Mouse (Mus musculus): ENCODE data around the gene B230219D22Rik. TPM values are rescaled to one million over a fixed set of nuclear protein-coding genes. Genes with fewer than 3 reads are reported as not detected.
"Not testable (repeated sequence)": the region's sequence is repeated elsewhere in the genome, so short reads cannot be mapped to it uniquely, and the experiment has no call there.

B230219D22Rik gene
- polyA plus RNA-seq, 1 experiment: 63.4 TPM

GRCm38 (mm10) chr13:55683581-55683980 is 9.3 kb upstream of the B230219D22Rik start:
- no peaks in the 10 kb centered on the region; the same call in 1 of the 2 replicates for H3K4me1 ChIP-seq (ENCODE audit: control insufficient read depth, insufficient read depth, low read length)
- TF ChIP-seq CTCF (IDR thresholded peaks at IDR 0.05; ENCODE audit: borderline replicate concordance, insufficient read depth, low read depth, low read length): no peak
- TF ChIP-seq POLR2A (IDR thresholded peaks at IDR 0.05; ENCODE audit: borderline replicate concordance, insufficient read depth, low read length): no peak
- DNase-seq: no peak
- 93% methylated on average over 3 of the region's 3 CpGs for WGBS
- no peak overlapping the region for H3K4me3 ChIP-seq (replicated peaks; ENCODE audit: insufficient read depth, low read depth, low read length)
- no peak overlapping the region for H3K27ac ChIP-seq (ENCODE audit: insufficient read depth, low read length)
- no peaks in the 10 kb centered on the region for H3K27me3 ChIP-seq (ENCODE audit: control insufficient read depth, insufficient read depth, low read length)

DNA sequence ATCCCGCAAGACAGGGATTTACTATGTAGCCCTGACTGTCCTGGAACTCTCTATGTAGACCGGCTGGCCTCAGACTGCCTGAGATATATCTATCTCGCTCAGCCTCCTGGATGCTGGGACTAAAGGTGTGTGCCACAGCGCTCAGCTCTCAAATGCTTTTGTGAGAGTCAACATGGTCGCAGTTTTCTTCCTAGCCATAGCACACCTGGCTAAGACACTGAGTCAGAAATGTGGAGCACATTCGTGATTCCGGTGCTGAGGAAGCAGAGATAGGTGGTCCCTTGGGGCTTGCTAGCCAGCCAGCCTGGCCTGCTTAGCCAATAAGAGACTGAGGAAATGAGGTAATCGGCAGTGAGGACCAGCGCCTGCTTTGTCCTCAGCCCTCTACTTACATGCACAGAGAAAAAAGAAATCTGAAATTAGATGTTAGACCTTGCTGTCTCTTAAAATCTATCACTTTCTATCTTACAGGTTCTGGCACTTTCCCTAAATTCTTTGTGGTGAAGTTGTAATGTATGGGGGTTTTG is 6.8 kb upstream of the B230219D22Rik start:
- H3K27ac ChIP-seq (ENCODE audit: insufficient read depth, low read length): no peak overlapping the region

GRCm38 (mm10) chr13:55687927-55688602 is 4.9 kb upstream of the B230219D22Rik start:
- Histone ChIP-seq H3K4me3 (replicated peaks; ENCODE audit: insufficient read depth, low read depth, low read length) (no peak overlapping the region), H3K4me1 (ENCODE audit: control insufficient read depth, insufficient read depth, low read length) (no peaks in the 10 kb centered on the region; the same call in 1 of the 2 replicates), H3K27ac (ENCODE audit: insufficient read depth, low read length) (no peak overlapping the region), H3K27me3 (ENCODE audit: control insufficient read depth, insufficient read depth, low read length) (no peaks in the 10 kb centered on the region)
- TF ChIP-seq POLR2A (IDR thresholded peaks at IDR 0.05; ENCODE audit: borderline replicate concordance, insufficient read depth, low read length): no peak
- TF ChIP-seq CTCF (IDR thresholded peaks at IDR 0.05; ENCODE audit: borderline replicate concordance, insufficient read depth, low read depth, low read length): no peak
- WGBS: 28% methylated on average over 4 of the region's 4 CpGs
- DNase-seq: no peak

More for the DNA sequence above, 6.8 kb upstream of the B230219D22Rik start:
- TF ChIP-seq POLR2A (IDR thresholded peaks at IDR 0.05; ENCODE audit: borderline replicate concordance, insufficient read depth, low read length) (no peak), CTCF (IDR thresholded peaks at IDR 0.05; ENCODE audit: borderline replicate concordance, insufficient read depth, low read depth, low read length) (no peak)
- DNase-seq: no peak
- WGBS: 73% methylated on average over 9 of the region's 9 CpGs
- Histone ChIP-seq H3K27me3 (ENCODE audit: control insufficient read depth, insufficient read depth, low read length) (no peaks in the 10 kb centered on the region), H3K4me1 (ENCODE audit: control insufficient read depth, insufficient read depth, low read length) (no peaks in the 10 kb centered on the region; the same call in 1 of the 2 replicates), H3K4me3 (replicated peaks; ENCODE audit: insufficient read depth, low read depth, low read length) (no peak overlapping the region)

DNA sequence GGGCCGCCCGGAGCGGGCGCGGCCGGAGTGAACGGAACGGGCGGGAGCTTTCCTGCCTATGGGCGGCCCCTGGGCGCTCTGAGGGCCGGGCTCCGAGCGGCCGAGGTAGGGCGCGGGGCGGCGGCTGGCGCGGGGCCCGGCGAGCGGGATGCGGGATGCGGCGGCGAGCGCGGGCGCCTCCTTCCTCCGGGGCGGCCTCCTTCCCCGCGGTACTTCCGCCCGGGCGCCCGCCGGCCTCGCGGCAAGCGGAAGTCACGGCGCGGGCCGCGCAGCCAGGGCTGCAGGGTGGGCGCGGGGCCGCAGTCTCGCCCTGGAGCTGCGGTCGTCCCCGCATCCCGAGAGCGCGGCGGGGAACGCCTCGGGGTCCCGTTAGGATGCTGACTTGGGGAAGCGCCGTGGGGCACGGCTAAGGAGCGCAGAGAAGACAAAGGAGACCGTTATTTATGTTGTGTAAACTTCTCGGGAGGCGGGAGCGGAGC is 358 bp downstream of the B230219D22Rik start:
- Histone ChIP-seq H3K27ac (ENCODE audit: insufficient read depth, low read length) (peak overlapping the region; percentile 60), H3K27me3 (ENCODE audit: control insufficient read depth, insufficient read depth, low read length) (no peaks in the 10 kb centered on the region), H3K4me1 (ENCODE audit: control insufficient read depth, insufficient read depth, low read length) (peaks cover 5% of the 10 kb centered on the region; the same call in 1 of the 2 replicates), H3K4me3 (replicated peaks; ENCODE audit: insufficient read depth, low read depth, low read length) (peak overlapping the region; percentile 68)
- TF ChIP-seq POLR2A (IDR thresholded peaks at IDR 0.05; ENCODE audit: borderline replicate concordance, insufficient read depth, low read length) (no peak), CTCF (IDR thresholded peaks at IDR 0.05; ENCODE audit: borderline replicate concordance, insufficient read depth, low read depth, low read length) (no peak)
- WGBS: under 1% methylated on average over 64 of the region's 70 CpGs
- no peak for DNase-seq

GRCm38 (mm10) chr13:55694110-55694509 is 1.2 kb downstream of the B230219D22Rik start:
- WGBS: 3% methylated on average over 8 of the region's 8 CpGs
- H3K4me1 ChIP-seq (ENCODE audit: control insufficient read depth, insufficient read depth, low read length): peaks cover 5% of the 10 kb centered on the region; the same call in 1 of the 2 replicates
- H3K27ac ChIP-seq (ENCODE audit: insufficient read depth, low read length): no peak overlapping the region
- no peak for DNase-seq
- peak overlapping the region; percentile 68 for H3K4me3 ChIP-seq (replicated peaks; ENCODE audit: insufficient read depth, low read depth, low read length)
- H3K27me3 ChIP-seq (ENCODE audit: control insufficient read depth, insufficient read depth, low read length): no peaks in the 10 kb centered on the region
- TF ChIP-seq POLR2A (IDR thresholded peaks at IDR 0.05; ENCODE audit: borderline replicate concordance, insufficient read depth, low read length) (no peak), CTCF (IDR thresholded peaks at IDR 0.05; ENCODE audit: borderline replicate concordance, insufficient read depth, low read depth, low read length) (no peak)

GRCm38 (mm10) chr13:55695989-55696388 is 3.1 kb downstream of the B230219D22Rik start:
- H3K4me3 ChIP-seq (replicated peaks; ENCODE audit: insufficient read depth, low read depth, low read length); DNase-seq; H3K27me3 ChIP-seq (ENCODE audit: control insufficient read depth, insufficient read depth, low read length); H3K27ac ChIP-seq (ENCODE audit: insufficient read depth, low read length); H3K4me1 ChIP-seq (ENCODE audit: control insufficient read depth, insufficient read depth, low read length): not testable (repeated sequence)
- 89% methylated on average over 1 of the region's 3 CpGs for WGBS

GRCm38 (mm10) chr13:55704301-55704700 is 11.4 kb downstream of the B230219D22Rik start:
- no peak for TF ChIP-seq POLR2A (IDR thresholded peaks at IDR 0.05; ENCODE audit: borderline replicate concordance, insufficient read depth, low read length)
- no peak for TF ChIP-seq CTCF (IDR thresholded peaks at IDR 0.05; ENCODE audit: borderline replicate concordance, insufficient read depth, low read depth, low read length)
- Histone ChIP-seq H3K27me3 (ENCODE audit: control insufficient read depth, insufficient read depth, low read length) (no peaks in the 10 kb centered on the region), H3K4me1 (ENCODE audit: control insufficient read depth, insufficient read depth, low read length) (no peaks in the 10 kb centered on the region), H3K27ac (ENCODE audit: insufficient read depth, low read length) (no peak overlapping the region), H3K4me3 (replicated peaks; ENCODE audit: insufficient read depth, low read depth, low read length) (no peak overlapping the region)
- WGBS: 79% methylated on average over 4 of the region's 4 CpGs
- no peak for DNase-seq

DNA sequence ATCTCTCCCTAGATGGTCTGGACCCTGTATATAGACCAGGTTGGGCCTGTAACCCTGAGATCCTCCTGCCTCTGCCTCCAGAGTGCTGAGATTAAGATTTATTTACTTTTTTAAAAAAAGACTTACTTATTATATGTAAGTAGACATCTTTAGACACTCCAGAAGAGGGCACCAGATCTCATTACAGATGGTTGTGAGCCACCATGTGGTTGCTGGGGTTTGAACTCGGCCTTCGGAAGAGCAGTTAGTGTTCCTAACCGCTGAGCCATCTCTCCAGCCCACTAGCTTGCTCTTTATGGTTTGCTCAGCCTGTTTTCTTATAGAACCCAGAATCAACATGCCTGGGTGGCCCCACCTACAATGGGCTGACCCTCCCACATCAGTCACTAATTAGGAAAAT is 19.9 kb downstream of the B230219D22Rik start:
- TF ChIP-seq CTCF (IDR thresholded peaks at IDR 0.05; ENCODE audit: borderline replicate concordance, insufficient read depth, low read depth, low read length) (no peak), POLR2A (IDR thresholded peaks at IDR 0.05; ENCODE audit: borderline replicate concordance, insufficient read depth, low read length) (no peak)
- Histone ChIP-seq H3K4me3 (replicated peaks; ENCODE audit: insufficient read depth, low read depth, low read length) (no peak overlapping the region), H3K4me1 (ENCODE audit: control insufficient read depth, insufficient read depth, low read length) (peaks cover 2% of the 10 kb centered on the region; the same call in 1 of the 2 replicates), H3K27ac (ENCODE audit: insufficient read depth, low read length) (no peak overlapping the region), H3K27me3 (ENCODE audit: control insufficient read depth, insufficient read depth, low read length) (no peaks in the 10 kb centered on the region)
- DNase-seq: no peak
- WGBS: 93% methylated on average over 3 of the region's 3 CpGs

Measured in cerebellum, adult 2 months (tissue).